Mouse (Mus musculus) B cell, adult 67 days (primary cell): ENCODE data around the gene Map3k15. TPM values are rescaled to one million over a fixed set of nuclear protein-coding genes. Genes with fewer than 3 reads are reported as not detected.

Experiments used
- total RNA-seq, 2 experiments: library from RNA; stranded (reverse); gene quantifications; 4 replicates each; pipeline ENCODE4 v1.2.4; 2023

Gene Map3k15
- 1 to 10 TPM; 1.8 to 2.1 TPM for total RNA-seq

DNA sequence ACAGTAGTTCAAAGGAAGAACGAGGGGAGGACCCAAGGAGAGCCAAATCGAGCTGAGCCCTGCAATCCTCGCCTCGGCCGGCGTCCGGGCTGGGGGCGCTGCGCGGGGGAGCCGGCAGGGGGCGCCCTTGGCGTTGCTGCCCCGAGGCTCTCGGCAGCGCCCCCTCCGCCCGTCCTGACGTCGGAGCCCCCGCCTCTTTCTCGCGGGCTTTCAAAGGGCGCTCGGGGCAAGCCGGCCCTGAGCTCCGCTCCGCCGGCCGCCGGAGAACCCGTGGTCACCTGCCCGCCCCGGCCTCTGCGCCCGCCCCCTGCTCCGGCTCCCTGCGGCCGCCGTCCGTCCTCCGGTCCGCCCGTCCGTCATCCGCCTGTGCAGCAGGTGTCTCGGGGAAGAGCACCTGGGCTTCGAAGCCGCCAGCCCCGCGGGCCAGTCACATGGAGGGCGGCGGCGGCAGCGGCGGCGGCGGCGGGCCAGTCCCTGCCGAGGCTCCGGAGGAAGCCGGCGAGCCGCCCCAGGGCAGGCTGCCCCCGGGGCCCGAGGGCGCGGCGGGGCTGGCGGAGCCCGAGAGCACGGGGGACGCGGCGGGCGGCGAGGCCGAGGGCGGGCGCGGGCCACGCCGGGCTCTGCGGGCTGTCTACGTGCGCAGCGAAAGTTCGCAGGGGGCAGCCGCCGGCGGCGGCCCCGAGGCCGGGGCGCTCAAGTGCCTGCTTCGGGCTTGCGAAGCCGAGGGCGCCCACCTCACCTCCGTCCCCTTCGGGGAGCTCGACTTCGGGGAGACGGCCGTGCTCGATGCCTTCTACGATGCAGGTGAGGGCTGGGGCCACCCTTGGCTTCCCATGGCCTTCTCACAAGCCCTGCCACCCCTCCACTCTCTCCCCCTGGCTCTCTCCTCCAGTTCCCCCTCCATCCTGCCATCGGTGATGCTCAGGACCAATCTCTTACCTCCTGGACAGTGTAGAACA, at the start of gene Map3k15:
Gene Map3k15 (plus strand): TSS at position 432 of the 959 bp plus-strand sequence.

DNA sequence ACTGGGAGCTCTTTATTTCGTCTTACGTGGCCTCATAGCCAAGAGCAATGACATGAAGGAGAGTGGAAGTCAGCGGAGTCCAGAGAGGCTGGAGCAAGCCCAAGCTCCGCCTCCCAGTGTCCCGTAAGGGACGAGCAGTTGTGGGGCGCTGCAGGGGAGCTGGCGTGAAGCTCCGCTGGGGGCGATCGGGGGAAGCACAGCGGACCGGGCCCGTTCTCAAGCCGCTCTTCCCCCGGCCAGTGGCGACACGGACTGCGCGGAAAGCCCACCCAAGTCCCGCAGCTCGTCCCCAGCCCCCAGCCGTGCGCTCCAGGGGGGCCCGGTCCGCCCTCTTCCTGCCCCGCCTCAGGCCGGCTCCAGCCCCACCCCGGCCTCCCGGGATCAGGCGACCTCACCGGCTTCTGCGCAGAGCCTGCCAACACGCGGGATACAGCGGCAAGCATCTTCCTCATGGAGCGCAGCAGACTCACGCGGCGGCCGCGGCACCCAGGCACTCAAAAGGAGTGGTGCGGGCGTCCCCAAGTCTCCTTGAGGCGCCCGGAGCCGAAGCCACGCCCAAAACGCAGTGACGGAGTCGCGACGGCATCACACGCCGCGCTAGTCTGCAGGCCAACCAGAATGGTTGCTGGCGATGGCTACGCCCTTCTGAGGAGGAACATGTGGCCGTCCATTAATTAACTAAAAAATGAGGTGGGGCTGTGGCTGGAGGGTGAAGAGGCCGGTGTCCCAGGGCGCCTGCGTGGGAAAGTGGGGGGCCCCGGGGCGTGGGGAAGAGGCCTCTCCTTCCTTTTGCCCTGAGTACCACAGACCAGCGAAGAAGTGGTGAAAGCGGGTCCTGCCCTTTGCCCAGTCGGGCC, 149.9 kb downstream of the Map3k15 start, which contains the start of gene Pdha1:
Gene Pdha1 (minus strand): TSS at position 553 of the 857 bp plus-strand sequence.

Other genes with a start within 250 kb of the Map3k15 start
- 10 to 100 TPM; 77.9 to 96.4 TPM for gene Pdha1, start 150.0 kb downstream of the Map3k15 start, total RNA-seq